Mouse (Mus musculus): ENCODE measurements around the gene Fbxw5. TPM values are rescaled to one million over a fixed set of nuclear protein-coding genes. Genes with fewer than 3 reads are reported as not detected.

Fbxw5 gene
- polyA plus RNA-seq, 1 experiment from 2014 or later: 86.0 TPM

DNA sequence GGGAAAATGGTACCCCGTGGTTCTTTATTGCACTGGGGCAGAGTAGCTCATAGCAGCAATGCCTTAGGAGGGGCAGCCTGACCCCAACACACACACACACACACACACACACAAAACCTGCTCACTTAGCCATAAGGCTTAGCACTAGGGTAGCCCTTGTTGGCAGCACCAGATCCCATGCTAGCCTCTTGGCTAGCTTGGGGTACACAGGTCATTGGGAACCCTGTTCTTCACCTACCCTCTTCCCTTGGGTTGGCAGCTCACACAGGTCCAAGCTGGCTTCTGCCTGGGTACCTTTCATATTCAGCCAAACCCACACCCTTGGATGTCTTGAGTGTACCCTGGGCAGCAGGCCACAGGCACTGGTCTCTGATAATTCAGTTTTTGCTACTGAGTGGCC lies 4.5 kb downstream of the Fbxw5 start:
- Histone ChIP-seq H3K9me3 (no peaks in the 10 kb centered on the region), H3K4me1 (peaks cover 19% of the 10 kb centered on the region), H3K27ac (no peak overlapping the region), H3K4me3 (no peak overlapping the region), H3K36me3 (peaks cover 39% of the 10 kb centered on the region), H3K27me3 (ENCODE audit: insufficient read depth, poor library complexity, severe bottlenecking) (no peaks in the 10 kb centered on the region)
- 93% methylated on average over 1 of the region's 1 CpGs for WGBS
- no peak for DNase-seq (ENCODE audit: low spot score)

DNA sequence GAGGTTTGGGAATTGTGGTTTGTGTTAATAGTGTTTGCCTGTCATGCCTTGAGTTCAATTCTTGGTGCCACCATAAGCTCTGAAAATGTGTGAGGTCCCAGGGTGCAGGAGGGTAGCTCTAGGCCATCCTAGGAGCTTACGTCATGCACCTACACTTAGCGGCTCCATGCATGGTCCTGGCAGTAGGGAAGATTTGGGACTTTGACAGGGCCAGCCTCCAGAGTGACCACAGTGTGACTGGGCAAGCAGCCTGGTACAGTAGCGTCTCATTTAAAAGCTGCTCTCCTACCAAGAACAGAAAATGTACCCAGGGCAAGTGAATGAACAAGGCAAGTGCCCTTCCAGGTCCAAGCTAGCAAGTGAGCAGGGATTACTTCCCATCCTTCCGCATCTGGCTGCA lies 5.3 kb downstream of the Fbxw5 start:
- DNase-seq (ENCODE audit: low spot score): peak; percentile 68
- Histone ChIP-seq H3K4me3 (no peak overlapping the region), H3K4me1 (peaks cover 15% of the 10 kb centered on the region), H3K36me3 (peaks cover 39% of the 10 kb centered on the region), H3K9me3 (no peaks in the 10 kb centered on the region), H3K27ac (no peak overlapping the region), H3K27me3 (ENCODE audit: insufficient read depth, poor library complexity, severe bottlenecking) (no peaks in the 10 kb centered on the region)
- 91% methylated on average over 4 of the region's 4 CpGs for WGBS

DNA sequence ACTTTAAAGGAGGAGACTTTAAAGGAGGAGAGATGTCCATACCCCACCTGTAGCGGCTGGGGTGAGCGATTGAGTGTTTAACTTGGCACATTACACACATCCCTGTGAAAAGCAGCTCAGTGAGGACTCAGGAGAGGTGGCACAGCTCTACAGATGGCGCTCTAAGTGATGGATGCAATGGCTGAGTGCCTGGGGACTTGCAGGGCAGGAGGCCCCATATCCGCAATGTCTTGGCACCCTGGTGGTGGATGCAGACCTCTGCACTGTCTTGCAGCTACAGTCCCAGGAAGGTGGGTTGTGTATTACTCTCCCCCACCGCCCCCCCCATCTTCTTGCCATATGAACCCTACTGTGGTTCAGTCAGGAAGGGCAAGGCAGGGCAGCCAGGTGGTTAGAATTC lies 6.4 kb downstream of the Fbxw5 start:
- 34% methylated on average over 5 of the region's 5 CpGs for WGBS

DNA sequence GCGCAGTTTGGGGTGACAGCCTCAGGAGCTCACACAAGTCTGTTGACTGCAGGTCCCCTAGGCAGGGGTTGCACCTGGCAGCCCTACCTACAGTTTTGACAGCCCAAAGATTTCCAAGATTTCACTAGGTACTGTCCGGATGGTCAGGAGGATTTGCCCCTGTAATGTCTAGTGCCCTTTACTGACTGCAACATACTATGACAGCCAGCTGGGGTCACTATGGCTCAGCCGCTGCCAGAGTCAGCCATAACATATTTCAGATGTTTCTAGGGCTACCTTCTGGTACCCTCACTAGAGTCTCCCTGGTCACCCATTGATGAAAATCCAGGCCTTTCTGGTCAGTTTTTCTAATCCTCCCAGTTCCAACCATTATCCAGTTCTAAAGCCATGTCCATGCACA lies 9.4 kb downstream of the Fbxw5 start:
- Histone ChIP-seq H3K27me3 (ENCODE audit: insufficient read depth, poor library complexity, severe bottlenecking) (no peaks in the 10 kb centered on the region), H3K4me3 (no peak overlapping the region), H3K4me1 (no peaks in the 10 kb centered on the region), H3K27ac (no peak overlapping the region), H3K36me3 (peaks cover 12% of the 10 kb centered on the region), H3K9me3 (no peaks in the 10 kb centered on the region)
- WGBS: 64% methylated on average over 3 of the region's 3 CpGs
- no peak for DNase-seq (ENCODE audit: low spot score)

More for the DNA sequence above, 6.4 kb downstream of the Fbxw5 start:
- peak; percentile 74 for DNase-seq (ENCODE audit: low spot score)
- H3K9me3 ChIP-seq: no peaks in the 10 kb centered on the region
- peaks cover 39% of the 10 kb centered on the region for H3K36me3 ChIP-seq
- H3K4me3 ChIP-seq: no peak overlapping the region
- no peaks in the 10 kb centered on the region for H3K27me3 ChIP-seq (ENCODE audit: insufficient read depth, poor library complexity, severe bottlenecking)
- peaks cover 6% of the 10 kb centered on the region for H3K4me1 ChIP-seq
- H3K27ac ChIP-seq: no peak overlapping the region

DNA sequence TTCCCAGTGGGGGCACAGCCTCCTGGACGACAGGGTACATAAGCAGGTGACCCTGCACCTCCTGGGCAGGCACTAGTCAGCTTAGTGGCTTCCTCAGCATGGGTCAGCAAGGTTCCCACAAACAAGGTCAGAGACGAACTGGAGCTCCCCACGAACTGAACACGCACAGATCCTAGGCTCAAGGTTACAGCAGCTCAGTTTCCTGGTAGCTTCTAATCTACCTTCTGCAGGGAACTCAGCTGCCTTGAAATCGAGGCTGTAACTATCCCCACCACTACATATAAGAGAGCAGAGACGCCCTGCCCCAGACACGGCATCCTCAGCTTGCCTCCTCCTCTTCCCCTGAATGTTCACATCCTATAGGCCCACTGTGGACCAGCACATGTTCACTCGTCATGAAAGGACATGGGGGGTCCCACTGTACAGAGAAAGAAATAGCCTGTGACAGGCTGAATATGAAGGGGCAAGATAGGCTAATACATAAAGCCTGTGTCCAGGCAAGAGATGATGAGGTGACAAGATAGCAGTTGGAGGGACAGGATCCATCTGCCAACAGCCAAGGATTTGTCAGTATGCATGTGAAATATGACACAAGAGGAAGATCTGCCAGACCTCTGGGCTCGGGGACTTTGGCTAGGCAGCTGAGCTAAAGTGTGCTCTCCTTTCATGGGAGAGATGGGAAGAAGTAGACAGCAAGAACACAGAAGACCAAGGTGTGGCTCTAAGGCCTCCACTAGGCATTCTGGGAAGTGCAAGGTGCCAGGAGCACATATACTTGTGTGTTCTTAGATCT lies 26.2 kb downstream of the Fbxw5 start:
- Histone ChIP-seq H3K9me3 (no peaks in the 10 kb centered on the region), H3K36me3 (peaks cover 96% of the 10 kb centered on the region), H3K4me3 (no peak overlapping the region), H3K27me3 (ENCODE audit: insufficient read depth, poor library complexity, severe bottlenecking) (no peaks in the 10 kb centered on the region), H3K27ac (no peak overlapping the region), H3K4me1 (no peaks in the 10 kb centered on the region)
- DNase-seq (ENCODE audit: low spot score): no peak
- WGBS: 83% methylated on average over 9 of the region's 9 CpGs

DNA sequence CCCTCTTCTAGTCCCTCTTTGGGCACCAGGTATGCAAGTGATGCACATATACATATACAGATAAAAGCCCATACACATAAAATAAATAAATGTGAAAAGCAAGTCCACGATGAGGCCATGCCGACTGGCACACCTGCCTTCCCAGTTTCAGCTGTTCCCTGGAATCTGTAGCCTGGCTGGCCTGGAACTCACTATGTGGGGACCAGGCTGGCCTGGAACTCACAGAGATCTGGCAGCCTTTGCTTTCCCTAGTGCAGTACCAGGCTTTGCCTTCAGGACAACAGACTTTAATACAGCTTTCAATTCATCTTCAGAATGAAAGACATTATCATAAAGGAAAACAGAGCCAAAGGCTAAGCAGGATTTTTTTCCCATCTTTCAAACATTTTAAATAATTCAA lies 33.2 kb downstream of the Fbxw5 start:
- no peak for DNase-seq (ENCODE audit: low spot score)
- H3K4me3 ChIP-seq: no peak overlapping the region
- H3K9me3 ChIP-seq: no peaks in the 10 kb centered on the region
- 95% methylated on average over 2 of the region's 2 CpGs for WGBS
- H3K27me3 ChIP-seq (ENCODE audit: insufficient read depth, poor library complexity, severe bottlenecking): no peaks in the 10 kb centered on the region
- H3K36me3 ChIP-seq: peaks cover 84% of the 10 kb centered on the region
- H3K4me1 ChIP-seq: no peaks in the 10 kb centered on the region
- no peak overlapping the region for H3K27ac ChIP-seq

DNA sequence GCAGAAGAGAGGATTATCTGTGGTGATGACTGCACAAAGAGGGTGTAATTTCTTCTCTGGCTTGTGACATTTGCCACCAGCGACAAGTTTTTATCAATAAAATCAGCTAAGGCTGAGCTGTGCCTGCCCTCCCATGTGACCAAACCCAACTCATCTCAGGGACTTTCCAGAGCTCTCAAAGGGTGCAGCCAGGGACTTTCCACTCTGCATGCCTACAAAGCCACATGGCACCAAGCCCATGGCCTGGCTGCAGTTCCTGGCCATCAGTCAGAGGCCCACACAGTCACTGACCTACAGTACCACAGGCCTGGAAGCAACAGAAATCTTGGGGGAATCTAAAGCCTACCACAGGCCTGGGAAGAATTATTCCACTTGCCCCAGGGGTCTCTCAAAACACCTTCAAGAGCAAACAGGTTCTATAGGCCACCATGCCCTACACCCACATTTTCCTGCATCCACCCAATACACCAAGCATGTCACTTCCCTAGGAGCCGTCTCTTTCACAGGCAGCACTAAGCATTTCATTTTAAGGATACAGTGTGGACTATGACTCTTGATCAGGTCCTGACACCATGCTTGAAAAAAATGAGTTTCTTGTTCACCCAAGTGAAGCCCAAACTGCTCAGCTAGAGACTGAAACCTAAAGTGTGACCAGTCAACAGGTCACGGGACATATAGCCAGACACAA lies 33.8 kb downstream of the Fbxw5 start:
- Histone ChIP-seq H3K27me3 (ENCODE audit: insufficient read depth, poor library complexity, severe bottlenecking) (no peaks in the 10 kb centered on the region), H3K36me3 (peaks cover 79% of the 10 kb centered on the region), H3K27ac (no peak overlapping the region), H3K9me3 (no peaks in the 10 kb centered on the region), H3K4me1 (no peaks in the 10 kb centered on the region), H3K4me3 (no peak overlapping the region)
- no peak for DNase-seq (ENCODE audit: low spot score)
- WGBS: 83% methylated on average over 3 of the region's 3 CpGs

DNA sequence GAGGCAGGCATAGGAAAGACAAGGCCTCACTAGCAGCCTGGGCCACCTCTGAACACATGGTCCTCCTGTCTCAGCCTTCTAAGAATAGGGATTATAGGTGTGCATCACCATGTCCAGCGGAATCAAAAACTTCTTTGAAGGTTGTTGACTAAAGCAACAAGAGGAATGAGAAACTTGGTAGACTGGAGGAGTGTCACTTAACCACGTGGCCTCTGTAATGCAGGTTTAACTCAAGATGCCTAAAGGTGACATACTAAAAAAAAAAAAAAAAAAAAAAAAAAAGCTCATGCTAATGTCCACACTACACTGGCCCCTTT lies 34.3 kb downstream of the Fbxw5 start:
- DNase-seq (ENCODE audit: low spot score): no peak
- H3K27me3 ChIP-seq (ENCODE audit: insufficient read depth, poor library complexity, severe bottlenecking): no peaks in the 10 kb centered on the region
- no peak overlapping the region for H3K4me3 ChIP-seq
- H3K27ac ChIP-seq: no peak overlapping the region
- WGBS: 89% methylated on average over 2 of the region's 2 CpGs
- H3K9me3 ChIP-seq: no peaks in the 10 kb centered on the region
- H3K4me1 ChIP-seq: no peaks in the 10 kb centered on the region
- peaks cover 74% of the 10 kb centered on the region for H3K36me3 ChIP-seq

DNA sequence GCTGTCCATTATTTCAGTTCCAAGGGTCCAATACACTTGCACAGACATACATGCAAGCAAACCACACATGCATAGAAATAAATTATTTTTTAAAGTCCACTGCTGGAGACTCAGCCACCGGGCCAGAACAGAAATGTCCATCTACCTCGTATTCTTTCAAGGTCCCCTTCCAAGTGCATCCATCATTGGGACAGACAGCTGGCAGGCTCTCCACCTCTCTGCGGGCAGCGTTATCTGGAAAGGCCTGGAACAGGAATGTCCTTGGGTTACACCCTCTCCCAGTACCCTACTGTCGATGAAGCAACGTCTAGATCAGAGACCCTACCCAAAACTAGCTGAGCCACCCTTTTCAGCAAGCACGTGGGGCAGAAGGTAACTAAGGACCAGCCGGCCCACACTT lies 36.0 kb downstream of the Fbxw5 start:
- Histone ChIP-seq H3K4me1 (0 out of 2 replicates have a peak, but pooled peaks cover 1% of the 10 kb centered on the region), H3K36me3 (peaks cover 58% of the 10 kb centered on the region), H3K27ac (no peak overlapping the region), H3K27me3 (ENCODE audit: insufficient read depth, poor library complexity, severe bottlenecking) (no peaks in the 10 kb centered on the region), H3K4me3 (no peak overlapping the region), H3K9me3 (no peaks in the 10 kb centered on the region)
- 81% methylated on average over 8 of the region's 8 CpGs for WGBS
- no peak for DNase-seq (ENCODE audit: low spot score)

DNA sequence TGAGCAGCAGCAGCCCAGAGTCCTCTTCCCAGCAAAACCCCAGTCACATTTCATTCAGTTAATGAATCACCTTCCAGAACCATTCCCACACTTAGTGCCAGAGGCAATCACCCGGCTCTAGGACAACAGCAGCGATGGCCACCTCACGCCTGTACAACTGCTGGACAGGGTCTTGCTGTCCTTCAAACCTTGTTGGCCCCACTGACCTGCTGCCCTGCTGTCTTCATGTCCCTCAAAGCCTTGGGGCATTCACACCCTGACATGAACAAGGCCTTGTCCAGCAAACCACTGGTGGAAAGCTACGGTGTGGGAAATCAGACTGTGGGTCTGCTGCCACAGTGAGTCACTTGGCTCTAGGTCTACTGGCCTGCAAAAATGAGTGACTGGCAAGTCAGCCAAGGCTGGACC lies 40.0 kb downstream of the Fbxw5 start:
- H3K36me3 ChIP-seq: peaks cover 31% of the 10 kb centered on the region
- peaks cover 18% of the 10 kb centered on the region for H3K4me1 ChIP-seq
- H3K4me3 ChIP-seq: no peak overlapping the region
- no peak overlapping the region for H3K27ac ChIP-seq
- no peaks in the 10 kb centered on the region for H3K9me3 ChIP-seq
- WGBS: 93% methylated on average over 4 of the region's 4 CpGs
- no peak for DNase-seq (ENCODE audit: low spot score)
- H3K27me3 ChIP-seq (ENCODE audit: insufficient read depth, poor library complexity, severe bottlenecking): no peaks in the 10 kb centered on the region

DNA sequence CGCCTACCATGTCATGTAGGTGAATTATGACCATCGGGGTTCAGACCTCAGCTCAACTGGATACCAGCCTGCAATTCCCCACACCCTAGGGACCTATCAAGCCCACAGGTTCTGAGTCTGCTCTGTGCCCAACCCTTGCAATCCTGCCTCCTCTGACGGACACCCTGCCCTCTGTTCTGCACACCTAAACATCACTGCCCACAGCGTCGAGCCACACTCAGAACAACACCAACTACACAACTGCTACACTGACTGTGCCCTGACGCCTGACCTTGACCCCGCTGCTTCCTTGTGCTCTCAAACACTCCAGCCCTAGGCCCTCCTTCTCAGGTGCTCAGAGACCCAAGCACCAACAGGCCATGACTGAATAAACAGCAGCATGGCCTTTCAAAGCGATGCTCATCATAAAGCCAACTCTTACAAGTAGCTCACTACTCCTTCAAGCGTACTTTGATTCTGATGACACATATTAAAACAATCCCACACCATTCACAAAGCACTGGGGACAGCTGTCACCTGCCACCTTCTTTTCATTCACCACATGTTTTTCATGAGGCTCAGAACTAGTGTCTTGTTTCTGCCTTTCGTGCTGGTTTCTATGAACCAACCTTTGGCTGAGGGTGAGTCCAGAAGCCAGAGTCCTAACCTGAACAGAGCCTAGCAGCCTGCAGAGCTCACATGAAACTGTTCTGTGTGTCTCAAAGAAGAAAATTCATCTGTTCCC lies 41.3 kb downstream of the Fbxw5 start:
- Histone ChIP-seq H3K27me3 (ENCODE audit: insufficient read depth, poor library complexity, severe bottlenecking) (no peaks in the 10 kb centered on the region), H3K9me3 (no peaks in the 10 kb centered on the region), H3K4me1 (peaks cover 24% of the 10 kb centered on the region), H3K4me3 (no peak overlapping the region), H3K27ac (no peak overlapping the region), H3K36me3 (peaks cover 19% of the 10 kb centered on the region)
- no peak for DNase-seq (ENCODE audit: low spot score)
- 87% methylated on average over 10 of the region's 10 CpGs for WGBS

DNA sequence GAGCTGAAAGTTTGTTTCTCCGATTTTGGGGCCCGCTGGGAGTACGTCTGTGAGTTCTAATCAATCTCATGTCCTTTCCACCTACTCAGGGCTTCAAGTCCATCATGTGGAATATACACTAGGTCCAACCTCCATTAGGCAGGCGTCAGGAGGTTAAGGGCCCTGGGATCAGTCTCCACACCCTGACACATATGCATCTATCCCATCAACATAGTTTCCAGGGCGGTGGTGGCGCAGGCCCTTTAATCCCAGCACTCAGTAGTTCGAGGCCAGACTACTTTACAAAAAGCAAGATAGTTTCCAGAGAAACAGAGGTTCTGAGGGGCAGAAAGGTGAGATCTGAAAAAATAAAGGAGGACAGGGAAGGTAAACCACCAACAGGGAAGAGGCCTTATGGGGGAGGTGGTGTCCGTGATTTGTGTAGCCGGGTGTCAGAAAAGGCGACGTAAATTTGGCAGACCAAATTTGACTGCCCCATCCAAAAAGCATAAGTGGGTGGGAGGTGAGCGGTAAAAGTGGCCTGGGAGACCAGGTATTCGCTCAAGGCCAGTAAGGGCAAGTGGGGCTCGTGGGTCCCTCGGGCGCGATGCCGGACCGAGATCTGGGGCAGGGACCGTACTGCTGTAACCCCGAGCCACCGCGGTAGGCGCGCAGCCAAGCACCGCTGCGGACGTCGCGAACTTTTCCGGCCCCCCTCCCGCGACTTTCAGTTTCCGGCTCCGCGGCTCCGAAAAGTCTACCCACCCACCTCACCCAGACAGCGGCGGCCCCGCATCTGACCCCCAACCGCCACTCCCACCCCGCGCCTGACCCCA lies 45.7 kb downstream of the Fbxw5 start:
- Histone ChIP-seq H3K36me3 (0 out of 2 replicates have a peak, but pooled peaks cover 4% of the 10 kb centered on the region), H3K4me3 (peak overlapping the region; percentile 83), H3K27me3 (ENCODE audit: insufficient read depth, poor library complexity, severe bottlenecking) (no peaks in the 10 kb centered on the region), H3K4me1 (peaks cover 24% of the 10 kb centered on the region), H3K27ac (peak overlapping the region; percentile 96), H3K9me3 (no peaks in the 10 kb centered on the region)
- 8% methylated on average over 43 of the region's 43 CpGs for WGBS
- no peak for DNase-seq (ENCODE audit: low spot score)
